Mouse (Mus musculus): ENCODE measurements around the gene Vax2. TPM values are rescaled to one million over a fixed set of nuclear protein-coding genes. Genes with fewer than 3 reads are reported as not detected.

Vax2 gene
- not detected in 2 replicates for polyA plus RNA-seq (2015; fragmentation: Nextera tagmentation; extraction: Ambion mirVana)

DNA sequence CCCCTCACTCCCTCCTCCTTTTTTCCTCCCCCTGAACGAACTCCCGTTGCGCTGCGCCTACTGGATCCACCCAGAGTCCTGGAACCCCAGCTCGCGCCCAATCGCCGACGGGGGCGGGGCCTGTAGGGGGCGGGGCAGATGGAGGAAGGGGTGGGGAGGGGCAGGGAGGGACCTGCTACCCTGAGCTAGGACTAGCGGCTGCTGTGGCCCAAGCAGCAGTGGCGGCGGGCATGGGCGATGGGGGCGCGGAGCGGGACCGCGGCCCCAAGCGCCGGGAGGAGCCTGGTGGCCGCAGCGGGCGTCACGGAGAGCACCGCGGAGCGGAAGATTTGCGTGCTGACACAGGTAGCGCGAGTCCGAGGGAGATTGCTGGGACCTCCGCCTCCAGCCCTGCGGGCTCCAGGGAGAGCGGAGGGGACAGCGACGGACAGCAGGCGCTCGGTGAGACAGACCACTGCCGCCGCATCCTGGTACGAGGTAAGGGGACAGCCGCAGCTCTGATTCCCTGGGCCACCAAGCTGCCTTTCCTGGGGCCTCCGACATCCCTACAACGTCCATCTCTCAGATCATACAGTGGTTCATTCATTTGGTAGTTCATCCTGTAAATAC is at the start of gene Vax2:
TSS of gene Vax2 (plus strand) at position 198 of the 609 bp plus-strand sequence.
- Histone ChIP-seq H3K9me3 (ENCODE audit: control insufficient read depth, low read length) (no peaks in the 10 kb centered on the region), H3K4me1 (replicated peaks; ENCODE audit: control insufficient read depth, insufficient read depth, low read length) (peaks cover 14% of the 10 kb centered on the region), H3K4me2 (ENCODE audit: low read depth, low read length) (peak within 1 kb of the TSS; percentile 65), H3K9ac (ENCODE audit: low read length) (no peak within 1 kb of the TSS), H3K27ac (ENCODE audit: low read length) (no peak within 1 kb of the TSS), H3K4me3 (ENCODE audit: low read length) (peak within 1 kb of the TSS; percentile 46), H3K27me3 (ENCODE audit: control insufficient read depth, insufficient read depth, low read depth, low read length) (peaks cover 98% of the 10 kb centered on the region), H3K36me3 (ENCODE audit: control insufficient read depth, insufficient read depth, low read length) (no peaks in the 10 kb centered on the region)
- WGBS: under 1% methylated on average over 46 of the region's 46 CpGs
- peak; percentile 92 for ATAC-seq (ENCODE audit: low read depth)

DNA sequence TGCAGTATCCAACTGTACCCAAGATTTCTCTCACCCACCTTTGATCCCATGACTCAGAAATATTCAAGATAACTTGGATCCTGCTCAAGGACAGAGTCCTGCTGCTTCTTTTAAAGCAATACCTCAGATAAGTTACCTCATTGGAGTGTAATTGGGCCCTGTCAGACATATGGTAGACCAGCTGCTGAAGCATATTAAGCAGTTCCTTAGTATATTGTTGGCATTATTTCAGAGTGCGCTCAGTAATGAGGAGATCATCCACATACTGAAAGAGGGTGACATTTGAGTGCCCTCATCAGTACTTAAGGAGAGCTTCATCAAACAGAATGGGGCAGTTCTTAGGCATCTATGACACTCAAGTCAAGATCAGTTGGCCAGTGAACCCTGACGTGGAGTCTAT is 46.1 kb upstream of the Vax2 start:
- H3K4me3 ChIP-seq (ENCODE audit: low read length): no peak overlapping the region
- no peak overlapping the region for H3K4me2 ChIP-seq (ENCODE audit: low read depth, low read length)
- no peaks in the 10 kb centered on the region for H3K36me3 ChIP-seq (ENCODE audit: control insufficient read depth, insufficient read depth, low read length)
- no peak overlapping the region for H3K9ac ChIP-seq (ENCODE audit: low read length)
- no peaks in the 10 kb centered on the region for H3K9me3 ChIP-seq (ENCODE audit: control insufficient read depth, low read length)
- WGBS: 76% methylated on average over 2 of the region's 2 CpGs
- no peaks in the 10 kb centered on the region for H3K27me3 ChIP-seq (ENCODE audit: control insufficient read depth, insufficient read depth, low read depth, low read length)
- no peaks in the 10 kb centered on the region for H3K4me1 ChIP-seq (replicated peaks; ENCODE audit: control insufficient read depth, insufficient read depth, low read length)
- no peak for ATAC-seq (ENCODE audit: low read depth)
- H3K27ac ChIP-seq (ENCODE audit: low read length): no peak overlapping the region

DNA sequence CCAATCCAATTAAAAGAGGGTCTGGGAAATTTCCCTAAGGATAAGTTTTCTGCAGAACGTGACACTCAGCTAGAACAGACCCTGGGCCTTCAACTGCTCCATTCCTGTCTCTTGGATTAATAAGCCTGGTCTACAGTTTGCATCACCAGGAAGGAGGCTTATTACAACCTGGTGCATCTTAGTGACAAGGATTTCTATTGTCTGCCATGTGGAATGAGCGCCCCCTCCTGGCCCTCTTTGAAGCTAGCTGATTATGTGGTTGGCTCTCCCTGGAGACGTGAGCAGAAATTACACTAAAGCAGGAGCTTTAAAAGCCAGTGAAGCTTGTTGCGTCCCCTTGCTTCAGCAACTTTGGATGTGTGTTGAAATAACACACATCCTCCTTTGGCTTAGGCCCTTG is 37.7 kb upstream of the Vax2 start:
- ATAC-seq (ENCODE audit: low read depth): no peak; the same call in 1 of the 2 replicates
- no peak overlapping the region for H3K27ac ChIP-seq (ENCODE audit: low read length)
- H3K4me3 ChIP-seq (ENCODE audit: low read length): no peak overlapping the region
- H3K4me1 ChIP-seq (replicated peaks; ENCODE audit: control insufficient read depth, insufficient read depth, low read length): no peaks in the 10 kb centered on the region
- no peak overlapping the region for H3K4me2 ChIP-seq (ENCODE audit: low read depth, low read length)
- no peak overlapping the region for H3K9ac ChIP-seq (ENCODE audit: low read length)
- H3K36me3 ChIP-seq (ENCODE audit: control insufficient read depth, insufficient read depth, low read length): no peaks in the 10 kb centered on the region
- 4% methylated on average over 4 of the region's 4 CpGs for WGBS
- no peaks in the 10 kb centered on the region for H3K9me3 ChIP-seq (ENCODE audit: control insufficient read depth, low read length)
- H3K27me3 ChIP-seq (ENCODE audit: control insufficient read depth, insufficient read depth, low read depth, low read length): no peaks in the 10 kb centered on the region

DNA sequence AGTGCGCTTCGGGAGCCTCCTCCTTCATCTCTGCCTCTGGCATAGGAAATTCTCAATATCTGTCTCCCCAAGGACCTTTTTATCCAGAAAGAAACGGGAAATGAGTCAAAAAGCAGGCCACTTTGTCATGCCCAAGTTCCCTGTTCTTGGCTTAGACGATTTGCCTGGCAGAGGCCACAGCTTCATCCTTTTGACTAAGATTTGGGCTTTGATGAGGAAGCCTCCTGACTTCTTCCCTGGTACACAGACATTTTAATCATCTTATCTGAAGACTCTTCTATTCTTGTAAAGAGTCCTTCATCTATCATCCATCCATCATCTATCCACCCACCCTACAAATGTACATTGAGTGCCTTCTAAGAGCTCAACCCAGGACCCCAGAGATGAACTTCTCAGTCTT is 33.3 kb upstream of the Vax2 start, which contains the start of gene Cd207:
TSS of gene Cd207 (minus strand) at position 101 of the 400 bp plus-strand sequence.
- Histone ChIP-seq H3K4me1 (replicated peaks; ENCODE audit: control insufficient read depth, insufficient read depth, low read length) (no peaks in the 10 kb centered on the region), H3K4me2 (ENCODE audit: low read depth, low read length) (no peak within 1 kb of the TSS), H3K27ac (ENCODE audit: low read length) (no peak within 1 kb of the TSS), H3K9me3 (ENCODE audit: control insufficient read depth, low read length) (no peaks in the 10 kb centered on the region), H3K27me3 (ENCODE audit: control insufficient read depth, insufficient read depth, low read depth, low read length) (no peaks in the 10 kb centered on the region), H3K36me3 (ENCODE audit: control insufficient read depth, insufficient read depth, low read length) (no peaks in the 10 kb centered on the region), H3K9ac (ENCODE audit: low read length) (no peak within 1 kb of the TSS), H3K4me3 (ENCODE audit: low read length) (no peak within 1 kb of the TSS)
- ATAC-seq (ENCODE audit: low read depth): no peak
- 70% methylated on average over 4 of the region's 4 CpGs for WGBS

DNA sequence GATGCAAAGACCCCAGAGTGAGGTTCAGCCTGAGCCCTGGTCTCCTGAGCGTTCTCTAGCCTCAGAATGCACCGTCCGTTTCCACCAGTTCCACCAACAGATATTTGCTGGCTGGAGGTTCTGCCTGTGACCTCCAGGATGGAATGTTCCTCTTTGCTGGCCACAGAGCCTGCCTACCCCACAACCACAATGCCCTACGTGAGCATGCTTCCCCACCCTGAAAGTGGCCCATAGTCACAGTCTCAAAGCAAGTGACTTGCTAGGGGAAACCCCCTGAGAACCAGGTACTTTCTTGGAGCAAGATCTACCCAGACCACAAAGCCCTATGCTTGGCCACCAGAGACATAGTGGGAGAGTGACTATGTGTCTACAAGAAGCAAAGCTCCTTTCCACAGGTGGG is 21.7 kb upstream of the Vax2 start:
- Histone ChIP-seq H3K4me3 (ENCODE audit: low read length) (no peak overlapping the region), H3K4me1 (replicated peaks; ENCODE audit: control insufficient read depth, insufficient read depth, low read length) (no peaks in the 10 kb centered on the region), H3K36me3 (ENCODE audit: control insufficient read depth, insufficient read depth, low read length) (no peaks in the 10 kb centered on the region), H3K27me3 (ENCODE audit: control insufficient read depth, insufficient read depth, low read depth, low read length) (peaks cover 51% of the 10 kb centered on the region), H3K9me3 (ENCODE audit: control insufficient read depth, low read length) (no peaks in the 10 kb centered on the region), H3K9ac (ENCODE audit: low read length) (no peak overlapping the region), H3K27ac (ENCODE audit: low read length) (no peak overlapping the region), H3K4me2 (ENCODE audit: low read depth, low read length) (no peak overlapping the region)
- WGBS: 77% methylated on average over 4 of the region's 4 CpGs
- ATAC-seq (ENCODE audit: low read depth): no peak

DNA sequence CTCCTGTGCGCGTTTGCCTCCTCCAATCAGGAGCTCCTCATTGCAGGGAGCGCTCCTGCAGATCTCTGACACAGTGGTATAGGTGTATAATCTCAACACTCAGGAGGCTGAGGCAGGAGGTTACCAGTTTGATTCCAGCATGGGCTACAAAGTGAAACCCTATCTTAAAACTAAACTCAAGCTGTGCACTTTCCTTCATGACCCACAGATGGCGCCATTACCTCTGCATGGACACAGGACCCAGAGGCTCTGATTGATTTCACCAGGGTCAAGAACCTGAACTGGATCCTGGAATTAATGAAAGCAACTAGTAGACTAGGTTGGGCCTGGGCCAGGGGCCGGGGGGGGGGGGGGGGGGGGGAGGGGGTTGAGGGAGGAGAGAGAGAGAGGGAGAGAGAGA is 20.8 kb upstream of the Vax2 start:
- no peaks in the 10 kb centered on the region for H3K4me1 ChIP-seq (replicated peaks; ENCODE audit: control insufficient read depth, insufficient read depth, low read length)
- H3K36me3 ChIP-seq (ENCODE audit: control insufficient read depth, insufficient read depth, low read length): no peaks in the 10 kb centered on the region
- peaks cover 60% of the 10 kb centered on the region for H3K27me3 ChIP-seq (ENCODE audit: control insufficient read depth, insufficient read depth, low read depth, low read length)
- no peak overlapping the region for H3K4me3 ChIP-seq (ENCODE audit: low read length)
- WGBS: 20% methylated on average over 4 of the region's 5 CpGs
- H3K4me2 ChIP-seq (ENCODE audit: low read depth, low read length): no peak overlapping the region
- H3K27ac ChIP-seq (ENCODE audit: low read length): no peak overlapping the region
- no peaks in the 10 kb centered on the region for H3K9me3 ChIP-seq (ENCODE audit: control insufficient read depth, low read length)
- peak; percentile 15; the same call in 1 of the 2 replicates for ATAC-seq (ENCODE audit: low read depth)
- no peak overlapping the region for H3K9ac ChIP-seq (ENCODE audit: low read length)

DNA sequence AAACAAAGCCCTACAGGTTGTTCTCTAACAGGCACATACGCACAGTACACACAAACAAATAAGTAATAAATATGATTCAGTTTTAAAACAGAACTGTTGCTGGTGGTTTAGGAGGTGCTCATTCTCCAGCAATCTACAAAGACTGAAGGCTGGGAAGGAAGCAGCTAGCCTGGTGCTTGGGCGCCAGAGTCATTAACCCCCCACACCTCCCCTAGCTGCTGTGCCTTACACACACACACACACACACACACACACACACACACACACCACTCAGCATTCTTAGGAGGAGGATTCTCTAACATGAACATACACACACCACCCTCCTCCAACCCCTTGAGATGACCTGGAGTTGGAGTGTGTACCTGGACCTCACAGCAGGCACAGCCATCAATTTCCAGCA is 20.1 kb upstream of the Vax2 start:
- 57% methylated on average over 2 of the region's 2 CpGs for WGBS
- Histone ChIP-seq H3K27me3 (ENCODE audit: control insufficient read depth, insufficient read depth, low read depth, low read length) (peaks cover 63% of the 10 kb centered on the region), H3K4me1 (replicated peaks; ENCODE audit: control insufficient read depth, insufficient read depth, low read length) (no peaks in the 10 kb centered on the region), H3K4me2 (ENCODE audit: low read depth, low read length) (no peak overlapping the region), H3K27ac (ENCODE audit: low read length) (no peak overlapping the region), H3K9me3 (ENCODE audit: control insufficient read depth, low read length) (no peaks in the 10 kb centered on the region), H3K4me3 (ENCODE audit: low read length) (no peak overlapping the region), H3K9ac (ENCODE audit: low read length) (no peak overlapping the region), H3K36me3 (ENCODE audit: control insufficient read depth, insufficient read depth, low read length) (no peaks in the 10 kb centered on the region)
- no peak for ATAC-seq (ENCODE audit: low read depth)

DNA sequence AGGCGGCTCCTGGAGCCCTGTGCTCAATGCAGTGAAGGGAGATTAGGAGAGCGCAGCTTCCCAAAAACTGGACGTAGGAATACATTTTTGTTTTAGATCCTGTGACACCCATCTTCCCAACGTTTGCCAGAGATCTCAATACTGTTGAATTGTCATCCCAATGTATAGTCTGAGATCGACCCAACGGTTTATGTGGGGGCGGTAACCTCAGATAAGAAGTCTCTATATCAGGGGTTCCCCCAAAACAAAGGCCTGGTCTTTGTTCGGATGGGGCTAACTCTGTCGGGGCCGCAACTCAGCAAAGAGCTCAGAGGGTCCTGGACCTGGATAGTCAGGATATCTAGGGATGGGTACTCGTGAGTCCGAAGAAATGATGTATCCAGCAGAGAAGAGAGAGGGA is 18.1 kb upstream of the Vax2 start:
- no peak overlapping the region for H3K4me2 ChIP-seq (ENCODE audit: low read depth, low read length)
- no peak for ATAC-seq (ENCODE audit: low read depth)
- no peak overlapping the region for H3K4me3 ChIP-seq (ENCODE audit: low read length)
- peaks cover 83% of the 10 kb centered on the region for H3K27me3 ChIP-seq (ENCODE audit: control insufficient read depth, insufficient read depth, low read depth, low read length)
- no peak overlapping the region for H3K27ac ChIP-seq (ENCODE audit: low read length)
- no peaks in the 10 kb centered on the region for H3K36me3 ChIP-seq (ENCODE audit: control insufficient read depth, insufficient read depth, low read length)
- H3K4me1 ChIP-seq (replicated peaks; ENCODE audit: control insufficient read depth, insufficient read depth, low read length): no peaks in the 10 kb centered on the region
- WGBS: 1% methylated on average over 12 of the region's 12 CpGs
- H3K9ac ChIP-seq (ENCODE audit: low read length): no peak overlapping the region
- no peaks in the 10 kb centered on the region for H3K9me3 ChIP-seq (ENCODE audit: control insufficient read depth, low read length)

DNA sequence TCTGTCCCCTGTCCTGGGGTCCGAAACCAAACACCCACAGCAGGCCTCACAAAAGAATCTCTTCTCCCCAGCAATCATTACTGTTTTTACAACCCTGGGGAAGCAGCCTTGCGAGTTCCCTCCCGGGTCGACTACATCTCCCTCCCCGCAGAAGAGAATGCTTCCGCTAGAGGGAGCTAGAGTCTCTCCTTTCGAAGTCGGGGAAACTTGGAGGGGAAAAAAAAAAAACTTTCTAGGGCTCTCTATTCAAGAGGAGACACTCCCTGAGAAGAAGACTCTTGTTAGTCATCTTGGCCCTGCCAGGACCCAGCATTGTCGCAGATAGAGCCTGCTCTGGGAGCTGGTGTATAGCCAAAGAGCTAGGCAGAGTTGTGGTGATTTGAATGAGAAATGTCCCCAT is 17.2 kb upstream of the Vax2 start:
- no peaks in the 10 kb centered on the region for H3K4me1 ChIP-seq (replicated peaks; ENCODE audit: control insufficient read depth, insufficient read depth, low read length)
- H3K4me2 ChIP-seq (ENCODE audit: low read depth, low read length): no peak overlapping the region
- H3K9ac ChIP-seq (ENCODE audit: low read length): no peak overlapping the region
- no peaks in the 10 kb centered on the region for H3K36me3 ChIP-seq (ENCODE audit: control insufficient read depth, insufficient read depth, low read length)
- ATAC-seq (ENCODE audit: low read depth): no peak
- peaks cover 90% of the 10 kb centered on the region for H3K27me3 ChIP-seq (ENCODE audit: control insufficient read depth, insufficient read depth, low read depth, low read length)
- H3K4me3 ChIP-seq (ENCODE audit: low read length): no peak overlapping the region
- H3K9me3 ChIP-seq (ENCODE audit: control insufficient read depth, low read length): no peaks in the 10 kb centered on the region
- WGBS: 0% methylated on average over 9 of the region's 9 CpGs
- H3K27ac ChIP-seq (ENCODE audit: low read length): no peak overlapping the region

DNA sequence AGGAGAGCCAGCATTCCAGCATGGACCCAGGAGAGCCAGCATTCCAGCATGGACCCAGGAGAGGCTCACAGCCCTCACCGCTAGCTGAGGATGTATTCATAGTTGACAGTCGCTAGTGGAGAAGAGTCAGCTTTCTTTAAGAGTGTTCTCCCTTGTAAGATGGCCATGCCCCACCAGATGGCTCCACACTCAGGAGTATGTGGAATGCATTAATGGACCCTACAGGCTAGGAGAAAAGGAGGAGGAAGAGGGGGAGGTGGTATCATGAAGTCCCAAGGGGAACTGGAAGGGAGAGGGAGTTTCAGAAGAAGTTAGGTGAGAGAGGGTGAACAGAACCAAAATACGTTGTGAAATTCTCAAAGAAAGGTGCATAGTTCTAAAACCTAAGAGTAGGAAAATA is 15.3 kb upstream of the Vax2 start:
- Histone ChIP-seq H3K36me3 (ENCODE audit: control insufficient read depth, insufficient read depth, low read length) (no peaks in the 10 kb centered on the region), H3K4me3 (ENCODE audit: low read length) (no peak overlapping the region), H3K27ac (ENCODE audit: low read length) (no peak overlapping the region), H3K9me3 (ENCODE audit: control insufficient read depth, low read length) (no peaks in the 10 kb centered on the region), H3K4me1 (replicated peaks; ENCODE audit: control insufficient read depth, insufficient read depth, low read length) (no peaks in the 10 kb centered on the region), H3K4me2 (ENCODE audit: low read depth, low read length) (no peak overlapping the region), H3K9ac (ENCODE audit: low read length) (no peak overlapping the region), H3K27me3 (ENCODE audit: control insufficient read depth, insufficient read depth, low read depth, low read length) (peaks cover 95% of the 10 kb centered on the region)
- 7% methylated on average over 3 of the region's 3 CpGs for WGBS
- no peak for ATAC-seq (ENCODE audit: low read depth)
